Mouse (Mus musculus) retina, postnatal 7 days (tissue): ENCODE data around the gene Ddx49.

Source experiments
- DNase-seq: peaks from one replicate; pipeline ENCODE4 v3.0.0-alpha.2; 2012; ENCODE audit warnings: low read depth, low spot score

Gene Ddx49

GRCm38 (mm10) chr8:70316511-70317504, 14.5 kb upstream of the Ddx49 start:
- no peak for DNase-seq

DNA sequence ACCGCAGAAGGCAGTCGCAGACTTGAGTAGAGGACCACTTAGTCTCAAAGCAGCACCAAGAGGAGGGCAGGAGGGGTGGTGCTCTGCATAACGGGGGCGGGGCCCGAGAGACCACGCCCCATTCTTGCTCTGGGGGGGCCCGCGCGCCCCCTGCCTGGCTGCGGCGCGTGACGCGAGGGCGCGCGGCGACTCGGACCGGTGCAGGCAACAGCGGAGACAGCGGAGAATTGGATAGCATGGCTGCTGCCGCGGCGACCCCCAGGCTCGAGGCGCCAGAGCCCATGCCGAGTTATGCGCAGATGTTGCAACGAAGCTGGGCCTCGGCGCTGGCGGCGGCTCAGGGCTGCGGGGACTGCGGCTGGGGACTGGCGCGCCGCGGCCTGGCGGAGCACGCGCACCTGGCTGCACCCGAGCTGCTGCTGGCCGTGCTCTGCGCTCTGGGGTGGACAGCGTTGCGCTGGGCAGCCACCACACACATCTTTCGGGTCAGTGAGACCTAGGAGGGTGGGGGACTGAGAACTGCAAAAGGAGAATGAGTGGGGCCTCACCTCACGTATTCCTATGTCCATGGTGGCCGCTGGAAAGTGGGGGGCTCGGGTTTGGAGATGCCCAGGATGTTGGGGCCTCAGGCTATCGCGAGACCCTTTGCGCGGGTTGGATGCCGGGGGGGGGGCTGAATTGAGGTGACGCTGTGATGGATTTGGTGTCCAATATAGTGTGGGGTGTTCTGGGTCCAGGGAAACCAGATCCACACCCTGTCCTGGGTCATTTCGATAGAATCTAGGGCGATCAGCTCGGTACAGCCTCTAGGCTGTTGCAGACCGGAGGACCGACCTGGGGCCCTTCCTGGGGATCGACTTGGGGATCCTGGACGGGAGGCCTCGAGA, 13.6 kb upstream of the Ddx49 start, which contains the start of gene Cers1:
TSS of gene Cers1 (plus strand) at position 152 of the 887 bp plus-strand sequence.
- DNase-seq: no peak

- DNase-seq: no peak
Measured at GRCm38 (mm10) chr8:70313399-70313798, 11.1 kb upstream of the Ddx49 start.

GRCm38 (mm10) chr8:70309311-70309710, 7.0 kb upstream of the Ddx49 start:
- no peak for DNase-seq

- no peak for DNase-seq
Measured at GRCm38 (mm10) chr8:70302901-70303300, 612 bp upstream of the Ddx49 start.

- no peak for DNase-seq
Measured at GRCm38 (mm10) chr8:70300881-70301280, 1.4 kb downstream of the Ddx49 start.

DNA sequence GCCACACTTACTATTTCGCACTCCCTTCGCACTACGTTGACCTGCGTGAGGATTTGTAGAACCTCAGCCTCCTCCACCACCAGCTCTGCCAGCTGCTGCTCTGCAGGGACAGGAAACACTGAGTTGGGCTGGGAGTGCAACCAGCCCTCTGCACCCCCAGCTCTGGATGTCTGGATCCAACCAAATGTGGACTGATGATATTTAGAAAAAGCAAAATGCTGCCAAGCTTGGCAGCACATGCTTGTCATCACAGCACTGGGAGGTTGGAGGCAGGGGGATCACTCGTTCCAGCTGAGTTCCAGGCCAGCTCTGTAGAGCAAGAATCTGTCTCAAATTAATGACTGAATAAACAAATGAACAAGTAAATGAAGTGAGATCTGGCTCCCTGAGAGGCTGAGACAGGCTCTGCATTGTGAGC, 8.3 kb downstream of the Ddx49 start:
- no peak for DNase-seq

DNA sequence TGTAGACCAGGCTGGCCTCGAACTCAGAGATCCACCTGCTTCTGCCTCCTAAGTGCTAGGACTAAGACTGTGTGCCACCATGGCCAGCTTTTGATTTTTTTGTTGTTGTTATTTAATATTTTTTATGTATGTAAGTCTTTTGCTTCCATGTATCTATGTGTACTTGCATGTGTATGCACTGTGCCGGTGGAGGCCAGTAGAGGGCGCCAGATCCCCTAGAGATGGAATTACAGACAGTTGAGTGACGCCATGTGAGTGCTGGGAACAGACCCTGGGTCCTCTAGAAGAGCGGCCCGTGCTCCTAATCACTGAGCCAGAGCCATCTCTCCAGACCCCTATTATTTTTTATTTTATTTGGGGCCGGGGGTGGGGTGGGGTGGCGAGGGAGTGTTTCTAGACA, 15.6 kb downstream of the Ddx49 start:
- DNase-seq: no peak

DNA sequence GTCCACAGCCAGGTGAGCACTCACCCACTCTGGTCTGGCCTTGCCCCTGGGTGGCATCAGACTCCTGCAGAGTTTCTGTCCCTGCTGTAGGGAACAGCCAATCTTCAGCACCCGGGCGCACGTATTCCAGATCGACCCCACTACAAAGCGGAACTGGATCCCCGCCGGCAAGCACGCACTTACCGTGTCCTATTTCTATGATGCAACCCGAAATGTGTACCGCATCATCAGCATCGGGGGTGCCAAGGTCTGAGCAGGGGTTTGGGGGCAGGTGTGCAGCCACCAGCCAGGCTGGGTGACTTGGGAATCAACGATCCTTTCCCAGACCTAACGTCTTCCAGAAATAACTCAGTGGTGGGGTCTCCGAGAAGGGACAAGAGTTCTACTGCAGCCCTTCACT, 17.0 kb downstream of the Ddx49 start:
- no peak for DNase-seq

DNA sequence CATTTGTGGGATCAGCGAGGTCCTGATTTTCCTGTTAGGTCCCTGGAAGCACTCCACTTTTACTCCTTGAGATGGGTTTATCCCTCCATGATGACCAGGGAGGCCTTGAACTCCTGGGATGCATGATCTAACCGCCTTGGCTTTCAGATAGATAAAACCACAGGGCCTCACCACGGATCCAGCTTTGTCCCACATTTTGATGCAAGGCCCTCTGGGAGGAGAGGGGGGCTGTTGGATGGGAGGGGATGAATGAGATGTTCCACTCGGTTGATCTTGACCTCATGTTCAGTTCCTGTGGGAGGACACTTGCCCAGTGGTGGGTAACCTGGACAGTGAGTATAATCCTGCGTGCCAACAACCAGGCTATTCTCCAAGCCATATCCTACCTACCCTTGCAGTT, 17.9 kb downstream of the Ddx49 start:
- no peak for DNase-seq

DNA sequence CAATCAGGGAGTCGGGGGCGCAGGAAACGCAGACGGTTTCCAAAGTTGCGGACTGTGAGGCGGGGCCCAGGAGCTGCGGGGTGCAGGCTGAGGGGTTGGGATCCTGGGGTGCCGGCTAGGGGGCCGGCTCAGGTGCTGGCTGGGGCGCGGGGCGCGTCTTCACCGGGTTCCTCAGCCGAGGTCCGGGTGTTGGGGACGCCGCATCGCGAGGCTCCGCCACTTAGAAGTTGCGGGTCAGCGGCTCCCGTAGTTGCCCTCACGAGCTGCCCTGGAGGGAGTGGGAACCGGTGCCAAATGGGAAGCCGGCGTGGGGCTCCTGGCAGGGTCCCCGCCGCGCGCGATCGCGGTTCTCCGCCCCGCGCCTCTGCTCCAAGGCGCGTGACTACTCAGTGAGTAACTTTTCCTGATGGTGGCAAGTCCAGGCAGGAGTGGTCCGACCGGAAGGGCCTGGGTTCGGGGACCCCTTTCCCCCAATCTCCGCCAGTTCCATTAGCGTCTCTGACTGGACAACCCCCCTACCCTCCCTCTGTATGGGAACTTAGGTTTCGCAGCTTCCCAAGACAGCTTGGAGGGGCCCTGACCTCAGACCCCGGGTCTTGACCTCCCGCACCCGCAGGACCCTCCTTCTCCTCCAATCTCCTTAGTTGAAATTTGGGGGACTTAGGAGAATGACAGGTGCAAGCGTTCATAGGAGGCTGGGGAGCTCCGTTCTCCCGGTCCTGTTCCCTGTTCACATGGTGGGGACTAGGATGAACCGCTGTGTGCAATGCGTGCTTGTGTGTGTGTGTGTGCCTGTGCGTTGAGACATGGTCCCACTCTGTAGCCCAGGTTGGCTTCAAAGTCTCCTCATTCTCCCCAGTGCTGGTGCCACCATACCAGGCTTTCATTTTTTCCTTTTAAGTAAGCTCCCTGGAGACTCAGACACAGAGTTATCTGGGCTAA, 18.9 kb downstream of the Ddx49 start:
- DNase-seq: no peak

GRCm38 (mm10) chr8:70282603-70283135, 19.6 kb downstream of the Ddx49 start, which contains the start of gene Homer3:
TSS of gene Homer3 (plus strand) at chr8:70282827.
- peak; percentile 94 for DNase-seq

DNA sequence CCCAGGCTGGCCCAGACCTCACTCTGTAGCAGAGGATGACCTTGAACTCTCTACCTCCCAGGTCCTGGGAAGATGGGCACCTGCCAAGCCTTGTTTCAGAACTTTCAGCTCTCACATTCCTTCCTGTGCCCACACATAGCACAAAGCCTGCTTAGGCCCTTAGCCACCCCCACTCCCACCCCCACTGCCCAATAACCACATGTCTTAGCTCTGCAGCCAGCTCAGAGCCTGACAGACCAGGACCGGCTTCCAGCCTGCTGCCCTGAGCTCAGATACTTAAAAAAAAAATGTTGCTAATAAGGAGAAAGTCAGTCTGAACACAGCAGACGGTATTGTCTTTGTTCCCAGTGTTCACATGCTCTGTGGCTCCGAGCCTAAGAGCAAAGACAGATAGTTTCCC, 21.3 kb downstream of the Ddx49 start:
- no peak for DNase-seq

- no peak for DNase-seq
Measured at GRCm38 (mm10) chr8:70279266-70279665, 23.0 kb downstream of the Ddx49 start.

- DNase-seq: no peak
Measured at GRCm38 (mm10) chr8:70278175-70278574, 24.1 kb downstream of the Ddx49 start.

DNA sequence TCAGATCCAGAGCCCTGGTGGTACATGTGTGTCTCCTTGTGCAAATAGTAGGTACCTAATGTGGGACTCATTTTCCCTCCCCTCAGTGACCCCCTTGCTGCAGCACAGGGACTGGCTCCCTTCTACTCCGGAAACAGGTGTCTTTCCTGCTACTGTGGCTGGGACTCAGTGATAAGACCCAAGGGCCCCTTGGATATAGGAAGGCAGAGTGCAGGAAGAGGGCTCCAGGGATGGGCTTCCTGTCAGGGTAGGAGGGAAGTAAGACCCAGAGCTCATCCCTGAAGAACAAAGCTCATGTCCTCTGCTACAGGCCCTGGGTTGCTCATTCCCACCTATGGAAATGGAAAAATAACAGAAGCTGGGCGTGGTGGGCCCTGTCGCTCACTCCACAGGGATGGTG, 25.8 kb downstream of the Ddx49 start:
- no peak for DNase-seq

- no peak for DNase-seq
Measured at GRCm38 (mm10) chr8:70274350-70274749, 27.9 kb downstream of the Ddx49 start.

DNA sequence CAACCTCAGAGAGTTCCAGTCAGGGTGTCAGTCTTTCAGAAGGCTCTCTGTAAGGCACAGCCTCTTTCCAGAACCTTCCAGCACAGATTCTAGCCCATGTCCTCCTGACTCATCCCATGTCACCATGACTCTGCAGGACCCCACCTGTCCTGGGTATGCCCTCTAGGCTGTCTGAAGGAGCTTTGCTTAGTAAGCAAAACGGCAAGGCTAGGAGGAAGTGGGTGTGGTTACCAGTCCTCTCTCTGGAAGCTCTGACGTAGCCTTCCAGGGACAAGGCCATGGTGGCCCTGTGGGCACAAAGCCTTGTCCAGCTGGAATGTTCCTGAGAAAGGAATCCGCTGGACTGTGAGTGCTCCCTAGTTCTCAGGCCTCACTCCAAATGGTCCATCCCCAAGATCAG, 29.3 kb downstream of the Ddx49 start:
- no peak for DNase-seq

DNA sequence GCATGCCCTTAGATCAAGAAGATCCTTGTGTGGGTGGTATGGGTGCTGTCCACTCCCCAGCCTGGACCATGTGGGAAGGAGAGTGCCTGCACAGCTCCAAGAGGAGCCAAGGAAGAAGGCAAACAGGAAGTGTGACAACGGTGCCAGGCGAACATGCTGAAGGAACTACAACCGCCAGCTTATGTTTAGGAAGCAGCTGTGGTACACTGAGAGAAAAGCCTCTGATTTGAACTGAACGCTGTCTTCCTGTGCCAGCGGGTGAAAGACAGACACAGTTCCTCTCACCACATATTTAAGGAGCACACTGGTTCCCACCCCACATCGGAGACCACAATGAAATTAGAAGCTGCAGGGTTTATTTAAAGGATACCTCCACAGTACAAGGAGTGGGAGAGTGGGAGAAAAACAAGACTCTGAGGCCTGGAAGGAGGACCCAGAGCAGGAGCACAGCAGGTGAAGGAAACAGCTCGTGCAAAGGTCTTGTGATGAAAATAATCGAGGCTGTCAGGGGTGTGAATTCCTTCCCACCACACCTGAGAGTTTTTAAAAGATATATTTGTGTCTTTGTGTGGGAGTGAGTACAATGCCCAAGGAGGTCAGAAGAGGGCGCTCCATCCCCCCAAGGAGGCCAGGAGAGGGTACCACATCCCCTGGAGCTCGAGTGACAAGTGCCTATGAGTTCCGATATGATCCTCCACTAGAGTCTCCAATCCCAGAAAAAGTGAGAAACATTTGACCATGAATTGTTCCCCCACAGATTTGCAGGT, 33.3 kb downstream of the Ddx49 start:
- no peak for DNase-seq

DNA sequence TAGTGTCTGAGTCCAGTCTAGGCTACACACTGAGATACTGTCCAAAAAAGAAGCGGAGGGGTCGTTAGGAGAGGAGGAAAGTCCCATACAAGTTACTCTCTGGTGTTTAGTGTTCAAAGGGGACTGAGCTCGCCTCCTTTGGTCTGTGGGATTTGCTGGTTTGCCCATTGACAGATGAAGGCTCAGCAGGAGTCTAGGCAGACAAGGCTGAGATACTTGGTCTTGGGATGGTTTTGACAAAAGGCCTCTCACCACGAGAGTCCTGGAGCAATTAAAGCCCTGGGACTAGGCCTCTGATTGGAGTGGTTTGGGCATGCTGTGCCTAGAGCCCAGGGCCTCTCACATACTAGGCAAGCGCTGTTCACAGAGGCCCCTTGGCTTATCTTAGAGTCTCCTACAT, 34.0 kb downstream of the Ddx49 start:
- DNase-seq: no peak
